Mouse (Mus musculus) left cerebral cortex, adult 2 months (tissue): ENCODE data around the gene Tex26. TPM values are rescaled to one million over a fixed set of nuclear protein-coding genes. Genes with fewer than 3 reads are reported as not detected.

Source experiments
- DNase-seq, 2 experiments: peaks; one replicate each; pipeline ENCODE4 v3.0.0; 2021 to 2022; ENCODE audit warnings: low spot score in 2 of 2, mixed read lengths in 1 of 2; ENCODE audit errors: extremely low spot score in 1 of 2
- H3K27ac ChIP-seq: fragments of 200-600 bp; 2 replicates; pipeline ENCODE4 v1.8.1; 2022
- H3K4me3 ChIP-seq: fragments of 200-600 bp; 2 replicates; pipeline ENCODE4 v1.8.1; 2022
- CTCF ChIP-seq: fragments of 200-600 bp; IDR thresholded peaks from 2 replicates; pipeline ENCODE4 v1.8.1; 2022; ENCODE audit warnings: antibody characterized with exemption, mild to moderate bottlenecking, moderate library complexity
- intact Hi-C: fragments of 180-260 bp; cut with DNase I; formaldehyde crosslinking; loops from one replicate; pipeline ENCODE4 v1.15.1; 2025
- total RNA-seq, 2 experiments: library from RNA; stranded (reverse); gene quantifications; 2 replicates each; pipeline ENCODE4 v1.2.3; 2021

Gene Tex26
- total RNA-seq, 2 experiments from 2014 or later: 0.77 TPM; not detected in 1

DNA sequence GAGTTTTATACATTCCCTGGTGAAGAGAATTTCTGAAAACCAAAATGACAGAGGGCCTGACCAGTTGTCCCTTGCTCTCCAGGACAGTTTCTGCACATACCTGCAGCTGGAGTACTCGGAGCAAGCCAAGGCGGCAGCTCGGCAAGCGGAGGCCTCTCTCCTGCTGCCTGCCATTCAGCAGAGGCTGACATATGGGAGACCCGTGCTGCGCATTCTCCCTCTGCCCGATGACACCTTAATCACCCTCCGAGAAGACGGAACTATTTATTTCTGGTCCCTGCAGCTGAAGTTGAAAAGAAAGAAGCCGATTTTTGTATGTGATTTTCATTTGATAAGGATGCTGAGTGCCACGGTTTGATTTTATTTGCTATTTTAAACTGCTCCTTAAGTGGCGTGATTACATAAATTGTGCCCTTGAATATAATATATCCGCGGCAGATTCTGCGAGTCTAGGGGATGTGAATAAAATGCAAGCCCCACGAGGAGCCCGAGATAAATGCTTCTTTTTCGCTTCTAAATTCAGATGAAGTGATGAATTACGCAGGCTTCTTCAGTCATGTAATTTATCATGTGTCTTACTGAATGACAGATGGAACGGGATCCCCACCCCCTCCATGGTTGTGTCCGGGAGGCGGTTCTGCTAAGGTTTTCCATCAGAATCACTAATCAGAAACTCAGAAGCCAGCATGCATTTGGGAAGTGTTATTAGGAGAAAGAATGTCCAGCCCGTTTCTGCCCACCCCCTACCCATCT lies 64.1 kb downstream of the Tex26 start:
- no peak for DNase-seq
- H3K4me3 ChIP-seq: peak overlapping the region; percentile 27; the same call in 1 of the 2 replicates
- no peak for TF ChIP-seq CTCF
- intact Hi-C loops: no loop called here
- H3K27ac ChIP-seq: peak overlapping the region; percentile 78

DNA sequence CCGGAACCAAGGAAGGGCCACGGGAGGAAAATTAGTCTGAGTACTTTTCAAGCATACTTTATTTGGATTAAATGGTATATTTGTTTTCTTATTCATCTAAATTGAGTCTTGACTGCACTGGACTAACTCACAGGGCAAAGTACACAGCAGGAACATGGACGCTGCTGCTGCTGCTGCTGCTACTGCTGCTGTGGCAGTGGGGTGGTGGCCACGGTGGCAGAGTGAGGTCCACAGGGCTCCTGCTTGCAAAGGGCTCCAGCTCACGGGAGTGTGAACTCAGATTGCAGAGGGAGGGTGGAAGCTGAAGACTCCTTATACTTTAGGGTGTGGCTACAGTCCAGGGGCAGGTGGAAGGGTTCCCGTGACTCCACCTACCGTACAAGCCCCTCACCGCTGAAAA lies 65.5 kb downstream of the Tex26 start:
- no peak for DNase-seq
- intact Hi-C loops: no loop called here
- H3K27ac ChIP-seq: no peak overlapping the region
- no peak overlapping the region for H3K4me3 ChIP-seq
- TF ChIP-seq CTCF: no peak

DNA sequence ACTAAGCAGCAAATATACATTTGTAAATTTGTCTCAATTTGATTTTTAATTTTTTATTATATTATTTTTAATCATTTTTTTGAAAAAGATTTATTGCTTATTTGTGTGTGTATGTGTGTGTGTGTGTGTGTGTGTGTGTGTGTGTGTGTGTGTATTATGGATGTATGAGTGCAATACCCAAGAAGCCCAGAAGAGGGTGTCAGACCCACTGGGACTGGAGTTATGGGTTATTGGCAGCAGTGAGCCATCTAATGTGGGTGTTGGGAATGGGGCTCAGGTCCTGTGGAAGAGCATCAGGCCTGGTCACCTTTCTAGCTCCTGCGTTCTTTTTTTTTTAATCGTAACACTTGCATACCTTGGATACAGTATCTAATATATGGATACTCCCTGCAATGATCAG lies 66.6 kb downstream of the Tex26 start:
- DNase-seq: no peak
- H3K27ac ChIP-seq: no peak overlapping the region
- no peak overlapping the region for H3K4me3 ChIP-seq
- TF ChIP-seq CTCF: no peak
- intact Hi-C loops: no loop called here

DNA sequence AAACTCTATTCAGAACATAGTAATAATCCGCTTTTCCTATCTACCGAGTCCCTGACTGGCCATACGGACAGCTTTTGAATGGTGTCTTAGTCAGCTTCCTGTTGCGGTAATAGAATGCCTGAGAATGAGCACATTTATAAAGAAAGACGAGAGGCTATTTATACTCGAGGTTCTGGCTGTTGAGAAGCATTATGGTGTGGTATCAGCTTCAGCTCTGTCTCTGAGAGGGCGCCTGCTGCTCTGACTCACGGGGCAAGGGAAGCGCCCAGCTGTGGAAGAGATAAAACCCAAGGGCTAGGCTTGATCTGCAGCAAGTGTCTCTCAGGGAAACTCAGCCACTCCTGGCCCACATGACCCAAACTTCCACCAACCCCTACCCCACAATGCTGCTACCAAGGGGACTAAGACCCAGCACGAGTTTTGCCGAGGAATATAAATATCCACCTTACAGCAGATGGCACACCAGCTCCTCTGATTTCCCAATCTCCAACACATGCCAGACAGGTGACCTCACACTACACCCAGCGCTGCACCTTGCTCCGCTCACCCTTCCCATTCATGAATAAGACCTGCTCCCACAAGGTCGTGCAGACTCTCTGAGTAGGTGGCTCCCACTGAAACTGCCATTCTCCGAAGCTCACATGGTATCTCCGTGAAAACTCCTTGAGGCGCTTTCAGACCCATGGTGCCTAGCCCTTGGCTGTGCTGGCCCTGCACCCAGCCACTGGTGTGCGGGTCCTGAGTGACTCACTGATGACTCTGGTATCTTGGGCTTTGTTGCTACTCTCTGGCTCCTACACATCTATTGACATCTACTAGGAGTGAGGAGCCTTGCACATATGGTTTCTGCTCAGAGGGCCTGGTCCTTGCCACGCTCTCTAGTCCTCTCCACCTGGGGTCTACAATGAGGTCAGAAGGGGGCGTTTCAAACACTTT lies 68.9 kb downstream of the Tex26 start:
- no peak for DNase-seq
- intact Hi-C loops: no loop called here
- no peak for TF ChIP-seq CTCF
- Histone ChIP-seq H3K4me3 (no peak overlapping the region), H3K27ac (no peak overlapping the region)

DNA sequence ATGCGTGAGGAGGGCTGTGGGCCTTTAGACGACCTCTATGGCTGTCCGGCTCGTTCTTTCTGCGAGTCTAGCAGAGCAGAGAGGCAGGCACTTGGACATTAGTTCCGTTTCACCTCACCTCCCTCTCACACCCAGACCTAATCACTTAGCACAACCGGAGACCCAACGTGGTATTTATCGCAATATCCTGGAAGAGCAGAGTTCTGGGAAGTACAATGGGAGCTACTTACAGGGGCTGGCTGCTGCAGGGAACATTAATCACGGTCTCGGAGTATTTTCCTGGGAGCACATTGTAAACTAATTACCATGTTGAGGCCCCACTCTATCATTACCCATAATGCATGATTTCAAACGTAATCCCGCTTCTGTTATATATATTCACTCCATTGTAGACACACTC lies 70.9 kb downstream of the Tex26 start:
- H3K4me3 ChIP-seq: no peak overlapping the region
- intact Hi-C loops: no loop called here
- TF ChIP-seq CTCF: no peak
- H3K27ac ChIP-seq: no peak overlapping the region
- no peak for DNase-seq

DNA sequence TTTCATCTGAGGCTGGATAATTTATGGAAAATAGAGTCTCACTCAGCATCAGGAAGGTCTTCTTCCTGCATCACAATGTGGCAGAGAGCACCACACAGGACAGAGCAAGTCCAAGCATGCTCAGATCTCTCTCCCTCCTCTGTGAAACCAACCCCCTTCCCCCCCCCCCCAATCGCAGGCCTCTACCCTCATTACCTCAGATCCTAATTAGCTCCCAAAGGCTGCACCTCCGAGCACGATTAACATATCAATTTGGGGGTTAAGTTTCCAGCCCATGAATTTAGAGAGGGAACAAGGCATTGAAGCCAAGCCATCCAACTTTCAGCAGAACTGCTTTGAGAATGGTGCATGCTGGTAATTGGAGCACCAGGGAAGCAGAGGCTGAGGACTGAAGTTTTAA lies 73.2 kb downstream of the Tex26 start:
- Histone ChIP-seq H3K4me3 (no peak overlapping the region), H3K27ac (no peak overlapping the region)
- intact Hi-C loops: no loop called here
- no peak for TF ChIP-seq CTCF
- DNase-seq: no peak

DNA sequence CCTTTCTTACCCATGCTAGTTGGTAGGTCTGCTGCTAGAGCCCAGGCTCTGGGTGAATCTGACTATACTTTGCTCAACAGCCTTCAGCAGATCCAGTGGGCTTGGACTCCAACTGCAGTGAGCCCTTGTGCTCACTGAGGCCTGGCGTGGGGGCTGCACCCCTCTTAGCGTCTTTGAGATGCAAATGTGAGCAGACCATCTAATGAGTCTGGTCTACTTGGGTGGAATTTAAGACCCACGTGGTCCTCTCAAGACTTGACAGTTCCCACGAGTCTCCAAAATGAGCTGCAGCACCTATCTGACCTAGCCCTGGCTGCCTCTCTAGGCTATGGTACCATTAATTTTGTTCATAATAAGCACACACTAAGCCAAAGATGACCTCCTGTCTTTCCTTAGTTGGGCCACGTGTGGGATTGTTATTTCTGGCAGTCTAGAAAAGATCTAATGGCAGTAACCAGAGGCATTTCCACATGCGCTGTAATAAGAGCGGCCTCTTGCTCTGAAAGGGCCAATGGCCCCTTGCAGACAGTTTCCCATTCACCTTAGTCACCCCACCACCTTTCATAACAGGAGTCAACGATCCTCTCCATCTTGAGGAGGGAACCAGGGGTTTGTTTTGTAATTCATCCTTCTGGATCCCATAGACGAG lies 74.1 kb downstream of the Tex26 start:
- H3K4me3 ChIP-seq: no peak overlapping the region
- no peak for DNase-seq
- H3K27ac ChIP-seq: peak overlapping the region; percentile 2; the same call in 1 of the 2 replicates
- intact Hi-C loops: no loop called here
- TF ChIP-seq CTCF: no peak

DNA sequence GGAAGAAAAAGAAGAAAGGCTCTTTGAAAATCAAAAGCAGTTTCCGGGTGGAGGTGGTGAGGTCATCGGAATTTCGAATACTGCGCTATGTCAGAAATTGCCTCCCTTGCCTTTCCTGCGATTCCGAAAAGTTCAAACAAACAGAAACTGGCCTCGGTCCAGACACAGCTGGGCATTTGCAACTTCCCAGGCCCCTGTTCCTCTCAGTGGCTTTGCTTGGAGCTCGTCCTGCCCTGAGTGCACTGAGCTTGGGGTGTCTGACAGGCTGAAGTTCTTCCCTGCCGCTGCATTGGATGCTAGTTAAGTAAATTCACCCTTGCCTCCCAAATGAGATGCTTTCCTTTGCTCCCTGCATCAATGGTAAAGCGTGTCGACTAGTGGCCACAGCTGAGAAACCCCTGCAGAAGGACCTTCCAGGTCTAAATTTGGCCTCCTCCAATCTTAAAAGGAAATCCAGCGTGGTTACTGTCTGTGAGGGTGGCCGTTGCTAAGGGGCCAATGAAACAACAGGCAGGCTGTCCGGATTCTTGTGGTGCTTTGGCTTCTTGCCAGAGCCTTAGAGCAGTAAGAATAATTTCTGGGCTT lies 74.7 kb downstream of the Tex26 start:
- intact Hi-C loops: no loop called here
- peak overlapping the region; percentile 2; the same call in 1 of the 2 replicates for H3K27ac ChIP-seq
- no peak for DNase-seq
- H3K4me3 ChIP-seq: peak overlapping the region; percentile 7; the same call in 1 of the 2 replicates
- TF ChIP-seq CTCF: peak; percentile 6

DNA sequence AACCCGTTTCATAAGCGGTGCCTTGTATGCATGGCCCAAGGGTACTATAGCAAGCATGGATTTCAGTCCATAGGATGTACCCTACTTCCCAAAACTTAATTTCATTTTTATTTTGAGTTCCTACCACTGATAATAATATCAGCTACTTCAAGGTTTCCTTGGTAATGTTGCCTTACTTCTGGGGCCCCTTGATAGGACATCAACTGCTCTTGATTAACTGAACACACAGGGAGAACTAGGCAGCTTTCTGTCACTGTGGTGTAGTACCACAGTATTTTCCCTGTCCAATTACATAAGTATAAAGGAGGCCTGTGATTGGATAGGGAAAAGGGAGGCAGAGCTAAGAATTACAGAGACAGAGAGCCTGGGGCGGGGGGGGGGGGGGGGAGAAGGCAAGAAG lies 75.4 kb downstream of the Tex26 start:
- H3K27ac ChIP-seq: no peak overlapping the region
- no peak for DNase-seq
- TF ChIP-seq CTCF: no peak
- intact Hi-C loops: no loop called here
- no peak overlapping the region for H3K4me3 ChIP-seq

DNA sequence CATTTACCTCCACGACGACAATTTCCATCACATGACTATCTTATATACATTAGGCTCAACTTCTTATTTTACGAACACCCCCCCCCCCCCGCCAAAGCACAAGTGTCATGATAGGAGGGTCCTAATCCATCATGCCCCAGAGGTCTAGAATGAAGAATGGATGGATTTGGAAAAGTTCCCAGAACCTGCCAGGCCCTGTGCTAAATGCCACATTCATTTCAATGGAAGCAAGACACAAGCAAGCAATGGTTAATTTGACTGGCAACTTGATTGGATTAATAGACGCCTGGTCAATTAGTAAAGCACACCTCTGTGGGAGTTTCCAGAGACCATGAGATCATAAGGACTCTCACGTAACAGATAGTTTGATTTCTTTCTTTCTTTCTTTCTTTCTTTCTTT lies 77.7 kb downstream of the Tex26 start:
- intact Hi-C loops: no loop called here
- no peak for TF ChIP-seq CTCF
- Histone ChIP-seq H3K4me3 (no peak overlapping the region), H3K27ac (no peak overlapping the region)
- no peak for DNase-seq

Other genes with a start within 250 kb of the Tex26 start
- gene Alox5ap, start 174.9 kb upstream of the Tex26 start, total RNA-seq: 10 to 100 TPM; 10.0 to 12.2 TPM
- 10 to 100 TPM; 17.1 to 19.1 TPM for gene Medag, start 27.9 kb upstream of the Tex26 start, total RNA-seq
- under 1 TPM; 0.56 to 0.75 TPM for gene Wdr95, start 89.0 kb downstream of the Tex26 start, total RNA-seq
- gene Hsph1, start 196.7 kb downstream of the Tex26 start, total RNA-seq: 100 to 1,000 TPM; 373 to 381 TPM
- gene B3glct, start 238.6 kb downstream of the Tex26 start, total RNA-seq: 10 to 100 TPM; 14.0 to 15.1 TPM